Mouse (Mus musculus) embryo, embryonic 11 days (tissue): Measurements from ENCODE around the gene Ostf1.

ENCODE experiments used
- DNase-seq: peaks from one replicate; pipeline ENCODE4 v3.0.0-alpha.2; 2015

The Ostf1 gene

GRCm38 (mm10) chr19:18644084-18644483 lies 12.5 kb upstream of the Ostf1 start:
- no peak for DNase-seq

- no peak for DNase-seq
Observed at GRCm38 (mm10) chr19:18643411-18643810, 11.8 kb upstream of the Ostf1 start.

DNA sequence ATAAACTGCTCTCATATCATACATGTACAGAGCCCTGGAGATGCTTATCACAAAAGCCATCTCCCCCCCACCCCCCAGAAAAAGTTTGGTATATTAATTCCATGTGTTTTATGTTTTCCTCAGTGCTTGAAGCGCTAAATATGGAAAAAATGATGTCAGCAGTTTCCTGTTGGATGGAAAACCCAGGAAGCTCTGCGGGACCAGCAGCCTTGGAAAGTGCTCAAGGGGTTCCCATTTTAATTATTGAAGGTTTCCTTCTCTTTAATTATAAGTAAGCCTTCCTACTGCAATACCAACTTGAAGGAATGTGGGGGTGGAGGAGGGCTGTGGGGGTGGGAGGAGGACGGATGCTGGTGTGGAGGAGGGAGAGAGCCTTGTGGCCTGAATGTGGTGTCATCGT lies 9.4 kb upstream of the Ostf1 start:
- no peak for DNase-seq

DNA sequence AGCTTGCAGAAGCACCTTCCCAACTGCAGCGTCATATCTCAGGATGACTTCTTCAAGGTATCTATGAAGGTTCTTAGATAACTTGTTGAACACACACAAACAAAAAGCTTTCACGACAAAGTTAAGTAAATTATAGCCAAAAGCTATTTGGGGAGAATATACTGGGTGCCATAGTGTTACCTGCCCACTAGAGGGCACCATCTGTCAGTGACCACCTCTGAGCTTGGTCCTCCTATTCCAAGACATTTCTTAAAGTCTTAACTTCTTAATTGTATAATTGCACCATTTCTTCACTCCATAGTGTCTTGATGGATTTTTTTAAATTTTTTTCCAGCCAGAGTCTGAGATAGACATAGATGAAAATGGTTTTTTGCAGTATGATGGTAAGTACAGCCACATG lies 7.9 kb upstream of the Ostf1 start:
- DNase-seq: no peak

DNA sequence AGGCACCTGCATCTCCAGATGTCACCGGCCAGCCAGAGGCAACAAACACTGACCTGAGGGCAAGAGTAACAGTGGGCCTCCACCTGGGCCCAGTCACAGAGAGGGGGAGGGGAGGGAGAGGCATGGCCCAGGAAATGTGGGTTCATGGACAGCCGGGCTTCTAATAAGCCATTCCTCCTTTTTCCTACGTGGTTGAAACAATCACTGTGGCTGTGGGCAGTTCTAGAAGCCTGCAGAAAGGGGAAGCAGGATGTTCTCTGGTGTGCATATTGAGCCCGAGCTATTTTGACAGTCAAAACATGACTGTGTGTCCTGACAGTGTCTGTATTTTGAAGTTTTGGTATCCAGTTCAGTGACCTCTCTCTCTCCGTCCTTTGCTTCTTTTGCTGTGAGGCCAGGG lies 7.3 kb upstream of the Ostf1 start:
- no peak for DNase-seq

GRCm38 (mm10) chr19:18637954-18638353 lies 6.3 kb upstream of the Ostf1 start:
- DNase-seq: no peak

DNA sequence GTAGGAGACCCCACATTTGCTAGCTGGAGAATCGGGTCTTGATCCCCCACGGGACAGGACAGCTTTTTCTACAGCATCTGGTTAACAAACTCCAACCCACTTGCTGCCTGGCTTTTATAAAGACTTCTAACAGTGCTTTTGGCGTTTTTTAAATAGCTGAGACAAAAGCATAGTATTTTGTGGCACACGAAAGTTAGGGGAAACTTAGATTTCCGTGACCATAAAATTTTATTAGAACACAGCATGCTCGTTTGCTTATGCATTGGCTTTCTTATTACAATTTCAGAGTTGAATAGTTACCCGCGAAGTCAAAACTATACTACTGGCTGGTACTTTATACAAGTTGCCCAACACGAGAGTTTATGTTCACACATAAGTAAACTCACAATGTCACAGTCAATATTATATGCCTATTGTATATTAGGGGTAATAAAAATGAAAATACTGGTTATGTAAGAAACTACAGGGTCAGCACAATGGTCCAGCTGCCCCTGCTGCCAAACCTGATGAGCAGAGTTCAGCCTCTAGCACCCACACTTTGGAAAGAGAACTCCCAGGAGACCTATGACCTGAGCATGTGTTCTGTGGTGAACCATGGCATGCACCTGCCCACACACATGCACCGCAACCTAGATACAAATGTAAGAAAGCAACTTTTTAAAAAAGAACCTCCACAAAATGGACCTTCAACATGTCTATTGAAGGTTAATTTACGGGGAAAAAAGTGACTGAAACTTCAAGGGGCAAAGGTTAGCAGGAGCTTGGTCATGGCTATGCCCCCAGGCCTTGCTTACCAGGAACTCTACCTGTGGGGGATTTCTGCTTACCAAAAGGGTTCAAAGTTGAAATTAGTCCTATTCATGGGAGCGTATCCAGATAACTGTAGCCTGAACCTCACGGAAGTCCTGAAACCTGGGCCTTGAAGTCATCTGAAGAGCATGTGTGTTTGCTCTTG lies 885 bp upstream of the Ostf1 start:
- DNase-seq: no peak

- peak; percentile 61 for DNase-seq
Observed at GRCm38 (mm10) chr19:18631161-18631643, 421 bp downstream of the Ostf1 start.

DNA sequence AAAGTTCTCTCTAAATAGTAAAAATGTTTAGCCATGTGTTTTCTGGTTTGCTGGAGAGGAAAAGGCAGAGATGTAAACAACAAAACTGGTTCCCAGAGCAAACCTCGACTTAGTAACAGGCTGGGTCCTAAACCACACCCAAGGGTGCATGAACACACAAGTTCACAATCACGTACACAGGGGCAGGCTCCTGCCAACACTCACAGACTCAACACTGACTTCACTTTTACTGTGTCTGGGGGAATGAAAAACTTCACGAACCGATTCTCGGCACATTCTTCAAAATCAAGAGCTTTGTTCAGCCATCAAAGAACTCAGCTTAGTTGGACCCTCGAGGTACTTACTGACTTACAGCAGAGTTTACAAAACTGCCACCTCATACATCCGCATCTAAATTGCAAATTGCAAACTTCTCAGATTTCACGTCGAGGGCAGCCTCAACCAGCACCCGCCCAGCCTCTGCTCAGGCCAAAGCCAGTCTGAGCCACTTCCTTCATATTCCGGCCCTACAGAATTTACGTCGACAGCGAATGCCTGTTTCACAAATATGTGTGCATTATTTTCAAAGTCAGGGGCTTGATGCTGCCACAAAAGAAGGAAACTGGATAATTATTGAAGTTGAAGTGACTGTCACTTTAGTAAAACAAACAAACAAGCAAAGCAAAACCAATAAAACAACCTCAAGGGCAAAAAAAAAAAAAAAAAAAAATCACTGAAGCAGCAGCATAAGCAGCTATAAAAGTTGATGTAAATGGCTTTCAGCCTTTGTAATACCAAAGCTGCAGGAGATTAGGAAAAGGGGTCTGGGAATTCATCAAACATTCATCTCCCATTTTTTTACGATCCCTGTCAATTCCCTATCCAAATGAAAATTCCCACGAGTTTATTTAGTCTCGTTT lies 1.2 kb downstream of the Ostf1 start:
- DNase-seq: peak; percentile 65

DNA sequence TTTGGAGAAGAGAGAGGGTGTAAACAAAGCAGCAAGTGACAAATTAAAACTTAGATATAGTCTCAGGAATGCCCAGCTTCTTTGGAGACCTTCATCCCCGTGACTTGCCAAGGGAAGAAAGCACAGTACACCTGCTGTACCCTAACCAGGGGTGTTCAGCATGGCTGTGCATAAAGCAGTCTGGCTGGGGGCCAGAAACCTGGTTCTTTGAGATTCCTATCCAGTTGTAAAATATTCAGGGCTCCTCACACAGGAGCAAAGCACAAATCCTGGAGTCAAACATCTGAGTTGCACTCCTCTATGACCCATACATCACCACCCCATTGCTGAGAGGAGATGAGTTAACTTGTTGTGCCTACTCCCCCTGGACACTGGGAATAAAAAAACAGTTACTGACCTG lies 2.0 kb downstream of the Ostf1 start:
- DNase-seq: no peak

GRCm38 (mm10) chr19:18623894-18624293 lies 7.7 kb downstream of the Ostf1 start:
- no peak for DNase-seq

DNA sequence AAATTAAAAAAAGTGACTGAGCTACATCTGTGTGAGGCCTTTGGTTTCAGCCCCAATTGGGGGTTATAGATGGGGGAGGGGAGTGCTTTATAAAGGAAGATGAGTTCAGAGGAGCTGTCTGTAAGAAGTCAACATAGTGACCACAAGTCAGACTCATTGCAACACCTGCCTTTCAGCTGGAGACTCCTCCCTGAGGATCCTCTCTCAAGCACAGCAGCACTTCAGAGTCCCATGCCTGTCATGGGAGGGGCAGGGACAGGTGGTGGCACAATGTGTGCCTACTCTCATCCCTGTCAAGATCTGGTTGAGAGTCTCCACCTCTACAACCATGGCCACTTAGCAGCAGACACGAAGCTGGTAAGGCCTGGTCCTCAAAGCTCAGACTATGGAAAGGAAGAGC lies 11.9 kb downstream of the Ostf1 start:
- DNase-seq: no peak

DNA sequence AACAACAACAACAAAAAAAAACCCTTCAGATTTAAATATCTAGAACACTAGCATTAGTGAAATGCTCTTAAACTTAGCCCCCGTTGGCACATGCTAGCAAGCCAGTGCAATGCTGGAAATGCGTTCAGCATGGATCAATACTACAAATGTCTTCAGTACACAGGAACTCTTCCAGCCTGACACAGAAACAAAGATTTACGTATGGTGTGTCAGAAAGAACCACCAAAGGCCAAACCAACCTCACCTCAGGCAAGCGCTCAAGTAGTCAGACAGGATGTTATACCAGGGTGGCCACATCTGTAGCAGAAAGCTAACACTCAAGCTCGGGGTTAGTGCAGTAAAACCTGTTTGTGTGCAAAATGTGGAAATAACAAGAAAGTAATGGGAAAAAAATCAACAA lies 12.6 kb downstream of the Ostf1 start:
- no peak for DNase-seq

DNA sequence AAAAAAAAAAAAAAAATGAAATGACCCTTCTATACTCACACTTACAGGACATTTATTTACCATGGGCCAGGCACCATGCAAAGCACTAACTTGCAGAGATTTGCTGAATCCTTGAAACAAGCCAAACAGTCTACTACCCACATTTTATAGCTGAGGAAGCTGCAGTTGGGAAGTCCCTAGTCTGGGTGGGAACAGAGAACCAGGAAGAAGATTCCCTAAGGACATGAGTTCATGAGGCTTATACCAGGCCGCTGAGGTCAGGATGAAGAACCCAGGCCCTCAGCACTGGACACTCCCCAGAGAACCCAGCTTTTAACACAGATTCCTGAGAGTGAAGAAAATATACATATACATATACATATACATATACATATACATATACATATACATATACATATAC lies 14.1 kb downstream of the Ostf1 start:
- no peak for DNase-seq

- DNase-seq: no peak
Observed at GRCm38 (mm10) chr19:18615680-18616240, 15.9 kb downstream of the Ostf1 start.

DNA sequence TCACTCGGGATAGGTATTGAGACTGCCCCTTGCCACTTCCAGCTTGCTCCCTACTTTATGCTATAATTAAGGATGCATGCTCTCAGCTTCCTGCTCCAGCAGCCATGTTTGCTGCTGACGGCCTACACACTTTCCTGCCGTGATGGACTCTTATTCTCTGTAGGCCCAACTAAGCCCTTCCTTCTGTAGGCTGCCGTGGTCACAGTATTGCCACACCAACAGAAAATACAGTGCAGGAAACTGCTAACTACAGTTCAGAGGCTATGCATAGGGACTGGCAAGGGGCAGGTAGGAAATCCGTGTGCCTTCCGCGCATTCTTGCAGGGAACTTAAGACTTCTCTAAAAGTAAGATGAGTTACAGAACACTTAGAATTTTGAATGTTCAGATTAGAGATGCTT lies 17.3 kb downstream of the Ostf1 start:
- DNase-seq: no peak

GRCm38 (mm10) chr19:18608975-18609374 lies 22.6 kb downstream of the Ostf1 start:
- peak; percentile 34 for DNase-seq

DNA sequence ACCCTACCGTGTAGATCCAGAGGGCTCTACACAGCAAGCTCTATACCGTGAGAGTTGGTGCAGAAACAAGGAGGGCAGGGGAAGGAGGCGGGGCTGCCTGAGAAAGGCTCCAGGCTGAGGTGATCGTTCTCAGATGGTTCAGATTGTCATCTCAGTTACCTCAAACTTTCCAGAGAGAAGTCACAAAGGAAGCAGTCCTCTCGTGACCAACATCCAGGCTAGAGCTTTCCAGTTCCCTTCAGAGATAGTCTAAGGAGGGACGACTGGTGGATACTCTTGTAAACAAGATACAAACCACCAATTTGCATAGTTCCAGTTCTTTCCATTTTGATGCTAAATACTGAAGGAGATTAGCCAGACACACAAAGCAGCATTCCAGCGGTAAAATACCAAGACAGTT lies 23.7 kb downstream of the Ostf1 start:
- no peak for DNase-seq

DNA sequence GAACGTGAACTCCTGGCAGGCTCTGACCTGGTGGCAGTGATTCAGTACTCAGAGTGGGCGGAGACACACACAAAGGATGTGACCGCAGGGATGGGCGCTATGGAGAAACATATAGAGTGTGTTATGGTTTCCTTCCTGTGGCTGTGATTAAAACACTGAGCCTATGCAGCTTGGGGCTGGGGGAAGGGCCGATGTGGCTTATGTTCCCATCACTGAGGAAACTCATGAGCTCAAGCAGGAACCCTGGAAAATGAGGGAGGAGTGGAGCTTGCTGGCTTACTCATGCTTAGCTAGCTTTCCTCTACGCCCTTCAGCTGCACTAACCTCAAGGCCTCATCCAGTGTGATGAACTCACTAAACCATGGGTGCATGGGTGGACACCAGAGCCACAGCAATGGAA lies 28.6 kb downstream of the Ostf1 start:
- DNase-seq: no peak

GRCm38 (mm10) chr19:18600611-18601010 lies 31.0 kb downstream of the Ostf1 start:
- no peak for DNase-seq

DNA sequence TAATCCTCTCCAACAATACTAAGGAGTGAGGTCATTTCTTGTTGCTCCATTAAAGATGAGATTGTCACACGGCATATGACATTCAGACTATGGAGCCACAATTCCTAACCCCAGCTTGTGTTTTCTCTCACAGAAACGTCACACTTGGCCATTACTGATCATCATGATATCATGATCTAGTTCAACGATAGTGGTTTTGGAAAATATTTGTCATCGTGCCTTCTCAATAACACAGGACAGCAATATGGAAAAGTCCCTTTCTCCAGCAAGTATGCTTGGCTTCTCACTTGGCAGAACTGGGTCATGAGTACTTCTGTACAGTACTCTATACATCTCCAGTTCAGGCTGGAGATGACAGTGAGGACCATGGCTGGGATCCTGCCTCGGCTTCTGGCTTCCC lies 32.0 kb downstream of the Ostf1 start:
- DNase-seq: no peak

DNA sequence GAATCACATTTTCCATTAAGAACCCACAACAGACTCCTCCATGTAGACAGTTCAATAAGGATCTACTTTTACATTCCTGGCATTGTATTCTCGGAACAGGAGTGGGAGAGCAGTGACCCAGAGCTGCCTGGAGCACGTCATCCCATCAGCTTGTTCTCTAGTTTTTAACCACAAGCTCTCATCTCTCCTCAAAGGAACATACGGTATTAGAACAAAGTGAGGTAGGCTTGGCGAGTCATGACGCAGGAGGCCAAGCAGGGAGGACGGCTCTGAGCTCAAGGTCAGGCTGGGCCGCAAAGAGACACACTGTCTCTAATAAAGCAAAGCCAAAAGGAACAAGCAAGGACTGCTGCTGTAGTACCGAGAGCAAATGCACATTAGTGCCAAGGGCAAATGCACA lies 32.6 kb downstream of the Ostf1 start:
- no peak for DNase-seq

DNA sequence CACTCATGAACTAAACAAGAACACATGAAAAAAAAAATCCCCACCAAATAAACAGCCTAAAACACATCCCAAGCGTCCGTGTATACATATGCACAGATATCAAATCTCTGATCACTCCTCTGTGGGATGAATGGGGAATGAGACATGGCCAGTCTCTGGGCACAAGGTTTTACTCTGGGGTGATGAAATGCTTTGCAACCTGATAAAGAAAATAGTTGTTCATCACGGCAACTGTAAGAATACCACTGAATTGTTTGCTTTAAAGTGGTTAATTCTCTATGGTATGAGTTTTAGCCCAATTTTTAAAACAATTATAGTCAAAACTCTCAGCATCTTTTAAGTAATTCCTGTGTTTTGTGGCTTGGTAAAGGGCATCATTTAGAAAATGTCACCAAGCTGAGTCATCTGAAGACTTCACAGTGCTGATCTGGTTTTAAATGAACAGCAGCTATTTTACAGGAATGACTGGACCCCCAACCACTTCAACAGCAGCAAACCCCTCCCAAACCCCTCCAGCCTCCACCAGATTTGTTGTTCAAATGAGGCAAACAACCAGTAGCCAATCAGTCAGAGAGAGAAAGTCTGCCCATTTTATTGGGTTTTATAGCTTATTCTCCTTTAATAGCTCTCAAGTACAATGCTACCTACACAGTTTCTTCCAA lies 33.2 kb downstream of the Ostf1 start:
- no peak for DNase-seq
